Mouse (Mus musculus) CH12.LX (cell line): ENCODE results near the gene Celsr2. TPM values are rescaled to one million over a fixed set of nuclear protein-coding genes. Genes with fewer than 3 reads are reported as not detected.

Experiments used
- DNase-seq: peaks from one replicate; pipeline ENCODE4 v3.0.0-alpha.2; 2013; ENCODE audit errors: extremely low read depth
- H3K27ac ChIP-seq: 2 replicates; pipeline ENCODE4 v1.5.1; 2012; ENCODE audit warnings: low read depth, mild to moderate bottlenecking, control low read depth, moderate library complexity; ENCODE audit not compliant: insufficient read depth
- H3K27me3 ChIP-seq: replicated peaks from 2 replicates; pipeline ENCODE3; 2012; ENCODE audit warnings: inconsistent platforms
- H3K36me3 ChIP-seq, 2 experiments: replicated peaks in 1 of 2; 2 replicates each; pipeline versions ENCODE3 to v1.6.1; 2012; ENCODE audit warnings: inconsistent platforms in 1 of 2, low read length in 1 of 2, mild to moderate bottlenecking in 1 of 2, mixed read lengths in 1 of 2, moderate library complexity in 1 of 2; ENCODE audit not compliant: control insufficient read depth in 1 of 2, insufficient read depth in 1 of 2
- H3K4me1 ChIP-seq, 2 experiments: 2 replicates each; pipeline ENCODE4 v1.6.1; 2012; ENCODE audit warnings: inconsistent platforms in 1 of 2, moderate library complexity in 1 of 2; ENCODE audit not compliant: insufficient read depth in 2 of 2, control insufficient read depth in 1 of 2
- H3K4me2 ChIP-seq: 2 replicates; pipeline ENCODE4 v1.6.1; 2012; ENCODE audit warnings: low read depth, mild to moderate bottlenecking, control low read depth; ENCODE audit not compliant: poor library complexity, insufficient read depth, severe bottlenecking
- H3K4me3 ChIP-seq, 3 experiments: fragments of 150-350 bp in 1 of 3; sonication (generic) in 1 of 3; replicated peaks in 1 of 3; 2 replicates each; pipeline versions ENCODE3 to v1.5.1; 2011 to 2012; ENCODE audit warnings: low read depth in 2 of 3, low read length in 2 of 3, mild to moderate bottlenecking in 2 of 3, moderate library complexity in 2 of 3, control low read depth in 1 of 3, improper control_type of control experiment in 1 of 3, inconsistent platforms in 1 of 3, mixed read lengths in 1 of 3; ENCODE audit not compliant: poor library complexity in 1 of 3
- H3K79me2 ChIP-seq: replicated peaks from 2 replicates; pipeline ENCODE4 v1.6.1; 2012; ENCODE audit warnings: mild to moderate bottlenecking, moderate library complexity; ENCODE audit not compliant: control insufficient read depth, poor library complexity, insufficient read depth, severe bottlenecking; ENCODE audit errors: extremely low read depth
- H3K9ac ChIP-seq: 2 replicates; pipeline ENCODE4 v1.6.1; 2012; ENCODE audit warnings: low read depth, mild to moderate bottlenecking, control low read depth, moderate library complexity; ENCODE audit not compliant: insufficient read depth
- H3K9me3 ChIP-seq: replicated peaks from 2 replicates; pipeline ENCODE3; 2012; ENCODE audit warnings: low read length, inconsistent platforms, mixed read lengths
- BHLHE40 ChIP-seq: IDR thresholded peaks from 2 replicates; pipeline ENCODE4 v1.6.1; 2011; ENCODE audit warnings: mild to moderate bottlenecking, low read depth, low read length, improper control_type of control experiment
- CHD1 ChIP-seq: IDR thresholded peaks from 2 replicates; pipeline ENCODE4 v1.6.1; 2012; ENCODE audit warnings: low read depth, low read length, improper control_type of control experiment, inconsistent platforms
- CHD2 ChIP-seq: IDR thresholded peaks from 2 replicates; pipeline ENCODE4 v1.6.1; 2011; ENCODE audit warnings: low read length, improper control_type of control experiment
- CTCF ChIP-seq, 2 experiments: IDR thresholded peaks in 1 of 2; conservative IDR thresholded peaks in 1 of 2; 2 replicates each; pipeline ENCODE4 v1.5.1; 2011 to 2012; ENCODE audit warnings: low read depth in 2 of 2, low read length in 2 of 2, improper control_type of control experiment in 1 of 2, inconsistent platforms in 1 of 2, mild to moderate bottlenecking in 1 of 2, moderate library complexity in 1 of 2
- ELF1 ChIP-seq: IDR thresholded peaks from 2 replicates; pipeline ENCODE4 v1.6.1; 2014; ENCODE audit warnings: low read depth, mild to moderate bottlenecking, inconsistent platforms, low read length, improper control_type of control experiment
- EP300 ChIP-seq: IDR thresholded peaks from 2 replicates; pipeline ENCODE4 v1.6.1; 2011; ENCODE audit warnings: low read length, improper control_type of control experiment
- ETS1 ChIP-seq: conservative IDR thresholded peaks from 2 replicates; pipeline ENCODE4 v1.6.1; 2012; ENCODE audit warnings: low read depth, mild to moderate bottlenecking, inconsistent platforms, low read length, improper control_type of control experiment, moderate library complexity
- GABPA ChIP-seq: IDR thresholded peaks from 2 replicates; pipeline ENCODE4 v1.6.1; 2012; ENCODE audit warnings: low read depth, low read length, improper control_type of control experiment, inconsistent platforms; ENCODE audit not compliant: insufficient replicate concordance
- HCFC1 ChIP-seq: IDR thresholded peaks from 2 replicates; pipeline ENCODE4 v1.6.1; 2012; ENCODE audit warnings: low read depth, mild to moderate bottlenecking, inconsistent platforms, low read length, improper control_type of control experiment
- IRF4 ChIP-seq: IDR thresholded peaks from 2 replicates; pipeline ENCODE4 v1.6.1; 2014; ENCODE audit warnings: low read depth, mild to moderate bottlenecking, inconsistent platforms, low read length, improper control_type of control experiment
- JUND ChIP-seq: conservative IDR thresholded peaks from 2 replicates; pipeline ENCODE4 v1.6.1; 2011; ENCODE audit warnings: low read depth, low read length, improper control_type of control experiment
- KAT2A ChIP-seq: IDR thresholded peaks from 2 replicates; pipeline ENCODE4 v1.6.1; 2012; ENCODE audit warnings: low read length, improper control_type of control experiment, inconsistent platforms; ENCODE audit not compliant: insufficient replicate concordance
- MAX ChIP-seq: IDR thresholded peaks from 2 replicates; pipeline ENCODE4 v1.6.1; 2011; ENCODE audit warnings: low read length, improper control_type of control experiment
- MAZ ChIP-seq: IDR thresholded peaks from 2 replicates; pipeline ENCODE4 v1.6.1; 2012; ENCODE audit warnings: low read depth, mild to moderate bottlenecking, inconsistent platforms, low read length, improper control_type of control experiment, moderate library complexity
- MEF2A ChIP-seq: IDR thresholded peaks from 2 replicates; pipeline ENCODE4 v1.6.1; 2014; ENCODE audit warnings: low read depth, mild to moderate bottlenecking, inconsistent platforms, low read length, improper control_type of control experiment, borderline replicate concordance
- MXI1 ChIP-seq: IDR thresholded peaks from 2 replicates; pipeline ENCODE4 v1.6.1; 2011; ENCODE audit warnings: mild to moderate bottlenecking, low read depth, low read length, improper control_type of control experiment
- MYC ChIP-seq: IDR thresholded peaks from 2 replicates; pipeline ENCODE4 v1.6.1; 2011; ENCODE audit warnings: low read depth, mild to moderate bottlenecking, improper control_type of control experiment, low read length
- NELFE ChIP-seq: IDR thresholded peaks from 2 replicates; pipeline ENCODE4 v1.6.1; 2011; ENCODE audit warnings: low read depth, low read length, improper control_type of control experiment
- NRF1 ChIP-seq: IDR thresholded peaks from 2 replicates; pipeline ENCODE4 v1.6.1; 2014; ENCODE audit warnings: low read depth, mild to moderate bottlenecking, inconsistent platforms, low read length, improper control_type of control experiment, moderate library complexity
- POLR2A ChIP-seq: IDR thresholded peaks from 2 replicates; pipeline ENCODE4 v1.6.1; 2011; ENCODE audit warnings: low read depth, mild to moderate bottlenecking, improper control_type of control experiment, low read length
- POLR2AphosphoS2 ChIP-seq: IDR thresholded peaks from 2 replicates; pipeline ENCODE4 v1.6.1; 2011; ENCODE audit warnings: low read depth, low read length, improper control_type of control experiment
- RCOR1 ChIP-seq: conservative IDR thresholded peaks from 2 replicates; pipeline ENCODE4 v1.6.1; 2012; ENCODE audit warnings: low read depth, mild to moderate bottlenecking, inconsistent platforms, low read length, improper control_type of control experiment
- SIN3A ChIP-seq: IDR thresholded peaks from 2 replicates; pipeline ENCODE4 v1.6.1; 2012; ENCODE audit warnings: low read length, improper control_type of control experiment, inconsistent platforms
- SMC3 ChIP-seq: IDR thresholded peaks from 2 replicates; pipeline ENCODE4 v1.6.1; 2011; ENCODE audit warnings: low read depth, low read length, improper control_type of control experiment
- TBP ChIP-seq: conservative IDR thresholded peaks from 2 replicates; pipeline ENCODE4 v1.6.1; 2011; ENCODE audit warnings: low read depth, low read length, improper control_type of control experiment
- TCF12 ChIP-seq: IDR thresholded peaks from 2 replicates; pipeline ENCODE4 v1.6.1; 2014; ENCODE audit warnings: low read depth, mild to moderate bottlenecking, inconsistent platforms, low read length, improper control_type of control experiment
- USF1 ChIP-seq: IDR thresholded peaks from 2 replicates; pipeline ENCODE4 v1.6.1; 2014; ENCODE audit warnings: low read depth, mild to moderate bottlenecking, inconsistent platforms, low read length, improper control_type of control experiment
- ZC3H11A ChIP-seq: IDR thresholded peaks from 2 replicates; pipeline ENCODE4 v1.6.1; 2012; ENCODE audit warnings: low read depth, mild to moderate bottlenecking, inconsistent platforms, low read length, improper control_type of control experiment
- ZMIZ1 ChIP-seq: IDR thresholded peaks from 2 replicates; pipeline ENCODE4 v1.6.1; 2012; ENCODE audit warnings: low read depth, mild to moderate bottlenecking, inconsistent platforms, low read length, improper control_type of control experiment
- ZNF384 ChIP-seq: IDR thresholded peaks from 2 replicates; pipeline ENCODE4 v1.6.1; 2012; ENCODE audit warnings: low read depth, low read length, improper control_type of control experiment, inconsistent platforms
- dilution Hi-C: fragments of 300-500 bp; cut with MboI; formaldehyde crosslinking; loops from 2 replicates; pipeline ENCODE4 v1.14.3; 2020; ENCODE audit warnings: low sequenced_read_pairs; ENCODE audit not compliant: extremely low pct_unique_long_range_greater_than_20kb, extremely low pct_ligation_motif_present
- in situ Hi-C: fragments of 300-500 bp; cut with MboI; formaldehyde crosslinking; loops from 3 replicates; pipeline ENCODE4 v1.14.3; 2019; ENCODE audit warnings: low sequenced_read_pairs, low pct_ligation_motif_present, low pct_unique_long_range_greater_than_20kb, mixed read lengths
- polyA plus RNA-seq: library from polyadenylated mRNA; unstranded; fragments of >175 nt; gene quantifications from 2 replicates; pipeline ENCODE4 v1.2.1, GENCODE M21; 2012; ENCODE audit warnings: low read depth; ENCODE audit not compliant: insufficient read length
- total RNA-seq, 2 experiments: library from RNA; depleted of rRNA; stranded (reverse); fragments of 300-350 nt in 1 of 2; fragments of >200 nt in 1 of 2; gene quantifications; 2 replicates each; pipeline ENCODE4 v1.2.3; 2012 to 2014

Celsr2 gene
- total and polyA plus RNA-seq, 3 experiments = not detected

- dilution Hi-C loops = no loop called here
- peak; percentile 92 for DNase-seq
- Histone ChIP-seq H3K4me1 (peaks cover 15 to 48% of the 10 kb centered on the region in 2 experiments), H3K36me3 (peaks cover 12 to 28% of the 10 kb centered on the region in 2 experiments), H3K4me3 (peak within 1 kb of the TSS; percentile 83 to 94 (median 86)), H3K27ac (peak within 1 kb of the TSS; percentile 87), H3K4me2 (peak within 1 kb of the TSS; percentile 60), H3K27me3 (peaks cover 4% of the 10 kb centered on the region), H3K9ac (peak within 1 kb of the TSS; percentile 100), H3K79me2 (peaks cover 47% of the 10 kb centered on the region), H3K9me3 (no peaks in the 10 kb centered on the region)
- in situ Hi-C loops = no loop called here
- TF ChIP-seq MXI1 (peak; percentile 82), ZMIZ1 (peak; percentile 22; the same call in 1 of the 2 replicates), SIN3A (peak; percentile 89; the same call in 1 of the 2 replicates), MYC (no peak), MEF2A (no peak), HCFC1 (peak; percentile 53), BHLHE40 (peak; percentile 74), CHD1 (0 out of 2 replicates have a peak, but pooled peaks have one; percentile 36), TBP (no peak), NRF1 (peak; percentile 90), TCF12 (peak; percentile 69), CHD2 (no peak), POLR2A (peak; percentile 87), MAX (peak; percentile 30; the same call in 1 of the 2 replicates), RCOR1 (no peak), MAZ (peak; percentile 67; the same call in 1 of the 2 replicates), ELF1 (peak; percentile 82), NELFE (peak; percentile 87), IRF4 (peak; percentile 10; the same call in 1 of the 2 replicates), USF1 (no peak)
Observed at GRCm38 (mm10) chr3:108444698-108445365, 29.5 kb upstream of the Celsr2 start, which contains the start of gene Sars. Sars (minus strand) TSS chr3:108445209.

- dilution Hi-C loops (no loop called here), in situ Hi-C loops (no loop called here)
- H3K27me3 ChIP-seq = peaks cover 4% of the 10 kb centered on the region
- peak overlapping the region; percentile 100 for H3K9ac ChIP-seq
- H3K4me1 ChIP-seq = peaks cover 17 to 53% of the 10 kb centered on the region in 2 experiments
- peak overlapping the region; percentile 83 to 94 (median 86) for H3K4me3 ChIP-seq
- peak overlapping the region; percentile 90; the same call in 1 of the 2 replicates for H3K4me2 ChIP-seq
- H3K9me3 ChIP-seq = no peaks in the 10 kb centered on the region
- H3K27ac ChIP-seq = peak overlapping the region; percentile 89
- DNase-seq = peak; percentile 88
- H3K79me2 ChIP-seq = peaks cover 55% of the 10 kb centered on the region
- H3K36me3 ChIP-seq = peaks cover 15 to 35% of the 10 kb centered on the region in 2 experiments
- TF ChIP-seq ZMIZ1 = peak; percentile 73; the same call in 1 of the 2 replicates
- TF ChIP-seq MAZ = no peak
- TF ChIP-seq MEF2A = no peak
- TF ChIP-seq POLR2AphosphoS2 = peak; percentile 63; the same call in 1 of the 2 replicates
- TF ChIP-seq ZC3H11A = no peak
- peak; percentile 71 for TF ChIP-seq NELFE
- peak; percentile 30; the same call in 1 of the 2 replicates for TF ChIP-seq EP300
- no peak; the same call in 1 of the 2 replicates for TF ChIP-seq IRF4
- TF ChIP-seq SMC3 = no peak
- TF ChIP-seq CTCF (conservative IDR thresholded peaks at IDR 0.05 in 1 of 2, IDR thresholded peaks at IDR 0.05 in 1 of 2; ENCODE audit: low read depth in 2 of 2, low read length in 2 of 2) = no peak
- TF ChIP-seq JUND = 0 out of 2 replicates have a peak, but pooled peaks have one; percentile 24
- TF ChIP-seq GABPA = no peak
- TF ChIP-seq POLR2A = peak; percentile 61; the same call in 1 of the 2 replicates
- no peak for TF ChIP-seq ZNF384
- peak; percentile 89 for TF ChIP-seq USF1
- no peak for TF ChIP-seq RCOR1
- TF ChIP-seq ETS1 = peak; percentile 91
- 0 out of 2 replicates have a peak, but pooled peaks have one; percentile 18 for TF ChIP-seq KAT2A
Observed at GRCm38 (mm10) chr3:108444029-108444428, 28.7 kb upstream of the Celsr2 start.
